Mouse (Mus musculus) 3134 (cell line): ENCODE data around the gene Il6st.
A peak's percentile ranks its signal among the peaks of the same experiment; 100 is the strongest.
"Not testable (repeated sequence)": the region's sequence is repeated elsewhere in the genome, so short reads cannot be mapped to it uniquely, and the experiment has no call there.

Experiments used
- DNase-seq: peaks from one replicate; pipeline ENCODE4 v3.0.0-alpha.2; 2011; ENCODE audit warnings: low spot score; ENCODE audit not compliant: insufficient read length; ENCODE audit errors: extremely low read depth

The Il6st gene

DNA sequence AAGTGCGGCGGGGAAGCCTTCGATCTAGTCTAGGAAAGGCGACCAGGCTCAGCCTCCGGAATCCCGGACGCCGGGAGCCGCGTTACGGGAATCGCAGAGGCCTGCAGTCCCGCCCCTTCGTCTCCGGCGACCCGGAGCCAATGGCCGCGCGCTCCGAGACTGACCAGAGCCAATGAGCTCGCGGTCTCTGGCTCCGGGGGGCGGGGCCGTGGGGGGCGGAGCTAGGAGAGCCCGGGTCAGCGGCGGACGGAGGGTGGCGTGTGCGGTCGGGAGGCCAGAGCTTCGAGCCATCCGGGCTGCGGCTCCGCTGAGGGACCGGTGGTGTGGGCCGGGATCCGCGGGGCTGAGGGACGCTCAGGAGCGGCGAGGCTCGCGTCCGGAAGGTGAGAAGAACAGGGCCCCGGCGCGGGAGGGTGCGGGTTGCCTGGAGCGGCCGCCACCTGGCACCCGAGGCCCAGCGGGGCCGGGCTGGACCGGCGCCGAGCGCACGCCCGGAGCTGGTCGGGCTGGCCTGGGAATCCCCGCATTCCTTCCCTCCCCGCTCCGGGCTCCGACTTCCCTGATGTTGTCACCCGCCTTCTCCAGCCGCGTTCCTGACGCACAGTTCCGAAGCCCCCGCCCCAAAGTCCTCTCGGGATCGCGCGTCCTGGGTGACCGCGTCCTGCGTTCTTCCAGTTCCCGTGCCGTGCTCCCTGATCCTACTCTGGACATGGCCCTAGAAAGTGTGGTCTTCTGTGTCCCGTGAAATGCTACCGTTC, at the start of gene Il6st:
TSS of gene Il6st (plus strand) at position 203 of the 758 bp plus-strand sequence.
- peak; percentile 97 for DNase-seq

GRCm38 (mm10) chr13:112415896-112416295, 48.0 kb upstream of the Il6st start:
- DNase-seq, result no peak

DNA sequence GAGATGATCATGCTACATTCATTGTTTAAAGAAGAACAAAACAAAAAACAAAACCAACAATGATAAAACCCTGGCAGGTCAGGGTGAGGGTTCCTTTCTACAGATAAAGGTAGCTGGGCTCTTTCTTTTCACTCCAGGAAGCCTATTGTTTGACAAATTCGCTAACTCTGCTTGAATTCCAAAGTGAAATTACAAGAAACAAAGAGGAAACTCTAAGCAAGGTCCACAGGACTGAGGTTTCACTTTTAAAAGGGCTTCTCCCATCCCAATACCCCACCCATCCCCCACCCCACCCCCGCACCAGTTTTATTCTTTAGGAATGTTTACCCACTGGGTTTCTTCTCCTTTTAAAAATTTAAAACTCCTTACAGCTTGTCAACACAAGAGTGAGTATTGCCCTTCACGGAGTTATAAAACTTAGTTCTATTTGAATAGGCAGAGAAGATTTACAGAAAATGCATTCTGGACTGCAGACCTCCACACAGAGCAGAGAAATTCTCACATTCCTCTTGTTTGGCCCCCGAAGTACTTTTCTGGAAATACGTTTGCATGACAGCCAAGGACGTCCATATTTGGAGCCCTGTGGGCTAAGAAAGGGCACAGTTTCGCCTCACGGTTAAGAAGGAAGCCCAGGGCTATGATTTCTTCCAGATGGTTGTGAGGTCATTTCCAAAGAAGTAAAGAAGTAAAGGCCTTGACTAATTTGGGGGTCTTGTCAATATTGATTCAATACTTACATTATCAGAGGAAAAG, 47.3 kb upstream of the Il6st start:
- no peak for DNase-seq

GRCm38 (mm10) chr13:112417163-112417523, 46.7 kb upstream of the Il6st start:
- no peak for DNase-seq

- DNase-seq, result no peak
Measured at GRCm38 (mm10) chr13:112417861-112418423, 45.9 kb upstream of the Il6st start.

DNA sequence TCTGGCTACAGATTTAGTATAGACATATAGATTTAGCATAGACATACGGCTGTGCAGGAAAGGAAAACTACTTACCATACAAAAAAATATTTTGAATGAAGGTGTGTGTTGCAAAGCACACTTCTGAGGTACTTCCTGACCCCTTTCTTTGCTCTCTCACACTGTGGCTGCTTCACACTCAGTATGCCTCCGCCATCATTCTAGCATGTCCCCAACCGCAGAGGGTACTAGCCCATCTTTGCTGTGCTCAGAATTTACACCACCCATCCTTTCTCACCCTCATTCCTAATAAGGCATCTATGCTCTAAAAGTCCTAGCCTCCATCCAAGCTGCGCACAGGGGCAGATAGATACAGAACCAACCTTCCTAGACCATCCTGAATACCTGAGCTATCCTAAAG, 45.3 kb upstream of the Il6st start:
- DNase-seq, result no peak

DNA sequence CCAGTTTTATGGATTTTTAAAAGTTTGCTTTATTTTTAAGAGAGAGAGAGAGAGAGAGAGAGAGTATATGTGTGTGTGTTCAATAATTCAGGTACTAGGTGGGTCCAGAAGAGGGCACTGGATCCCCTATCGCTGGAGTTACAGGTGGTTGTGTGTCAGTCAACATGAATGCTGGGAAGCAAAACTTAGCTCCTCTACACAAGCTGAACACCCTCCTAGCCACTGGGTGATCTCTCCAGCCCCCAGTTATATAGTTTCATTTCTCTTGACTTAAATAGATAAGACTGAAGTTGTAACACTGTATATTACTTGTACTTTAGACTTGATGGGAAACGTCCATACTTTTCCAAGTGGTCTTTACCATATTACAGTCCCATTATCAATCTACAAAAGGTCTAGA, 39.7 kb upstream of the Il6st start:
- DNase-seq, result no peak

DNA sequence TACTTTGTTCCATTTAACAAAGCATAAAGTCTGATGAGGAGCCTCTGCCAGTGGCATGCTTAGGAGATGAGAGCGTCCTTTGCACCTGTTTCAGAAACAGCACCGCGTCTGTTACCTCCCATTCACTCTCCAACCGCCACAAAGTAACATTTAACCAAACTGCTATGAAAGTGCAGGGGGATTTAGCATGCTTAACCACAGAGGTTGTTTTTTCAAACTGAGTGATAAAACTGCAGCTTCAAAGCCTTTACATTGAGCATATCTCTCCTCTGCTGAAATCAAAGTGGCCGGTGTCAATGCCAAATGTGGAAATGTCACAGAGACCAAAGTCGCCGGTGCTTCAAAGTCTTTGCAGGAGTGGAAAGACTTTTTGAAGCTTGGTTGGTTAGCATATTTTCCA, 39.2 kb upstream of the Il6st start:
- DNase-seq, result no peak

GRCm38 (mm10) chr13:112425181-112425654, 38.7 kb upstream of the Il6st start:
- DNase-seq, result peak; percentile 27

DNA sequence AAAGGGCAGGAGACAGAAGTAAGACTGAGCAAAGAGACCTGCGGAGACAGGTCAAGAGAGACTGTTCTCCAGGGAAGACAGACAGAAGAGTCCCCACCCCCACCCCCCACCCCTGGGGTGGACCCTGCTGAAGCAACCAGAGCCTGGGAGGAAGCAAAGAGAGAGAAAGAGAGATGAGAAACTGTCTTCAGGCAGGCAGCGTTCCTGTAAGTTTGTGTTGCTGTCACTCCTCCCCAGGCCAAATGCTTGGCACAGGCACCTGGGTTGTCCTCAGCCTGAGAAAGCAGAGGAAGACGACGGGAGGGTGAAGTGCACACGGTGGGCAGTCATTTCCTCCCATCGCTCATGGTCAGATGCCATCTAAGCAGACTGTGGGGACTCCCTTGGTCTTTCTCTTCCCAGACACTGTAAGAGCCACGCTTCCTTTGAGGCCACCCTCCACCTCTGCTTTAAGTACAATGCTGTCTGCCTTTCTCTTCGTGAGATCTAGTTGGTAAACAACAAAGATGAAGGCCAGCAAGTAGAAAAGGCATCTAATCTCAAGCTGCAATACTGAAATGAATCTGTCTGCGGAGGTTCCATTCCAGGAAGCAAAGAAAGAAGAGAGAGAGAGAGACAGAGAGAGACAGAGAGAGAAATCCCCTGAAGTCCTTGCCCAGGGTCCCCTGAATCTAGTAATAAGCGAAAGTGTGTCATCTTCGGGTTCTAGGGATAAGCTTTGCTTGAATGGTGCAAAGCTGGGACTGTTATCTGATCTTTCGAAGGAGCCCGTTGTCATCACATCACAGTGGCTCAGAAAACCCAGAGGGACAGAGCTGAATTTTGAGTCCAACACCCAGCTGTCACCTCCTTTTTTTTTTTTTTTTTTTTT, 37.4 kb upstream of the Il6st start:
- no peak for DNase-seq

DNA sequence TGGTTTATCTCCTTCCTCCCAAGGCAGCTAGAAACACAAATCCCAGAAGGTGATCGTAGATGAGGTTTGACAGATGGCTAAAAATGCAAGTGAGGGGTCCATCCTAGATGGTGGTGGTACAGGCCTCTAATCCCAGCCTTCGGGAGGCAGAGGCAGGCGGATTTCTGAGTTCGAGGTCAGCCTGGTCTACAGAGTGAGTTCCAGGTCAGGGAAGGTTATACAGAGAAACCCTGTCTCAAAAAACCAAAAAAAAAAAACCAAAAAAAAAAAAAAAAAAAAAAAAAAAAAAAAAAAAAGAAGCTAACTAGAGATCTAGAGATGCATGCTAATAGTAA, 36.8 kb upstream of the Il6st start:
- not testable (repeated sequence) for DNase-seq

GRCm38 (mm10) chr13:112427521-112427920, 36.3 kb upstream of the Il6st start:
- DNase-seq, result no peak

DNA sequence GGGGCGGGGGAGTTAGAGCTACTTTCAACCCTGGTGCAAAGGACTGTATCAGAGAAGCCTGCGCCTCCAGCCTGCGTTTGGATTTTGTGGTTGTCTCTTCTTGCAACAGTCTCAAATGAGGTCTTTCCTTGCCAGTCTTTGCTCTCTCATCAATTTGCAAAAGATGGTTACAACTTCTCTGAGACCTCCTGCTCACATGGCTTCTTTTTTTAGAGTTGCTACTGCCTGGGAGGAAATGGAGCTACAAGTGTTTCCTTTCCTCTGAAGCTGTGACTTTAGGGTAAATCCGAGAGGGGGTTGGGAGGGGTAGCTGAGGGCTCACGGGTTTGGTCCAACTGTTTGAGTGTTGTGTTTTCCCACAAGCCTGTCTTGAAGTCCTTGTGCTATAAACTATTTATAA, 30.6 kb upstream of the Il6st start:
- DNase-seq, result no peak

- no peak for DNase-seq
Measured at GRCm38 (mm10) chr13:112435241-112436075, 28.4 kb upstream of the Il6st start.

DNA sequence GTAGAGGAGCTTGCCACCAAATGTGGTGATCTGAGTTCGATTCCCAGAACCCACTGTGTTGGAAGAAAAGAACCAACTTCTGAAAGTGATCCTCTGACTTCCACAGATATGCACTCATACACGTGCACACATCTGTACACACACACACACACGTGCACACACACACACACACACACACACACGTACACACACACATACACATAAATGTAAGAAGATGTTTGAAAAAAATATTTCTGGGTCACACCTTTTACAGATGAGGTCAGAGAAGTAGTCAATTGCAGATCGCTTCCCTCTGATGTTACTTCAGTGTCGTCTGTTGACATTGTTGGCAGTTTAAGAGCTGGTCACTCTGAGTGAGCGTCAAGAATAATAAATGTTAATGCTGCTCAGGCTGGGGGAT, 27.6 kb upstream of the Il6st start:
- no peak for DNase-seq

GRCm38 (mm10) chr13:112438001-112438868, 25.6 kb upstream of the Il6st start:
- DNase-seq, result no peak

- no peak for DNase-seq
Measured at GRCm38 (mm10) chr13:112439105-112439818, 24.6 kb upstream of the Il6st start.

GRCm38 (mm10) chr13:112439917-112440361, 23.9 kb upstream of the Il6st start:
- peak; percentile 47 for DNase-seq
